Mouse (Mus musculus): ENCODE measurements around the gene Igfbp1.

- no peak for TF ChIP-seq TAL1 (IDR thresholded peaks at IDR 0.05; ENCODE audit: low read length)
- no peak for TF ChIP-seq GATA1 (IDR thresholded peaks at IDR 0.05; ENCODE audit: low read length)
Observed at GRCm38 (mm10) chr11:7160637-7161101, 36.9 kb upstream of the Igfbp1 start.

Data from erythroblast, embryonic 14.5 days (primary cell).